Mouse (Mus musculus) ES-E14 (cell line): ENCODE measurements around the gene Auh. TPM values are rescaled to one million over a fixed set of nuclear protein-coding genes. Genes with fewer than 3 reads are reported as not detected.

Experiments used
- DNase-seq: peaks from one replicate; pipeline ENCODE4 v3.0.0-alpha.2; 2013; ENCODE audit warnings: low read depth, low spot score
- H3K27ac ChIP-seq: 2 replicates; pipeline ENCODE4 v1.5.1; 2012; ENCODE audit warnings: low read depth, mild to moderate bottlenecking, low read length, moderate library complexity, mixed read lengths; ENCODE audit not compliant: poor library complexity, insufficient read depth, severe bottlenecking
- H3K36me3 ChIP-seq: 2 replicates; pipeline ENCODE4 v1.6.1; 2012; ENCODE audit warnings: mild to moderate bottlenecking, low read length, moderate library complexity, mixed read lengths; ENCODE audit not compliant: control insufficient read depth, poor library complexity, insufficient read depth, severe bottlenecking
- H3K4me1 ChIP-seq, 2 experiments: fragments of 150-350 bp in 1 of 2; sonication (generic) in 1 of 2; 2 replicates each; pipeline ENCODE4 v1.6.1; 2012; ENCODE audit warnings: low read length in 2 of 2, mild to moderate bottlenecking in 1 of 2, mixed read lengths in 1 of 2; ENCODE audit not compliant: control insufficient read depth in 2 of 2, insufficient read depth in 2 of 2, poor library complexity in 1 of 2
- H3K4me3 ChIP-seq, 2 experiments: fragments of 150-350 bp in 1 of 2; sonication (generic) in 1 of 2; 2 replicates each; pipeline ENCODE4 v1.5.1; 2012; ENCODE audit warnings: low read length in 2 of 2, low read depth in 1 of 2, mild to moderate bottlenecking in 1 of 2, mixed read lengths in 1 of 2; ENCODE audit not compliant: insufficient read depth in 1 of 2, poor library complexity in 1 of 2, severe bottlenecking in 1 of 2
- H3K9ac ChIP-seq: 2 replicates; pipeline ENCODE4 v1.6.1; 2012; ENCODE audit warnings: low read depth, mild to moderate bottlenecking, low read length, mixed read lengths; ENCODE audit not compliant: poor library complexity, insufficient read depth, severe bottlenecking
- H3K9me3 ChIP-seq: fragments of 150-350 bp; sonication (generic); 2 replicates; pipeline ENCODE4 v1.6.1; 2012; ENCODE audit warnings: low read depth, mild to moderate bottlenecking, low read length; ENCODE audit not compliant: control insufficient read depth, insufficient read depth
- CHD2 ChIP-seq: IDR thresholded peaks from 2 replicates; pipeline ENCODE4 v1.6.1; 2014; ENCODE audit warnings: mild to moderate bottlenecking, low read depth, low read length, inconsistent platforms
- HCFC1 ChIP-seq: IDR thresholded peaks from 2 replicates; pipeline ENCODE4 v1.6.1; 2012; ENCODE audit warnings: low read length, inconsistent platforms, borderline replicate concordance; ENCODE audit not compliant: insufficient read depth
- MAFK ChIP-seq: IDR thresholded peaks from 2 replicates; pipeline ENCODE4 v1.6.1; 2014; ENCODE audit warnings: mild to moderate bottlenecking, low read depth, low read length, inconsistent platforms; ENCODE audit not compliant: insufficient read depth
- ZC3H11A ChIP-seq: IDR thresholded peaks from 2 replicates; pipeline ENCODE4 v1.6.1; 2012; ENCODE audit warnings: low read depth, mild to moderate bottlenecking, inconsistent platforms, low read length, borderline replicate concordance
- ZNF384 ChIP-seq: IDR thresholded peaks from 2 replicates; pipeline ENCODE4 v1.6.1; 2012; ENCODE audit warnings: low read depth, low read length, inconsistent platforms
- in situ Hi-C, 2 experiments: fragments of 600-800 bp; cut with MboI; formaldehyde crosslinking; loops; one replicate each; pipeline ENCODE4 v1.15.1; 2025; ENCODE audit warnings: low sequenced_read_pairs in 2 of 2, inconsistent platforms in 1 of 2; ENCODE audit not compliant: unreplicated experiment in 2 of 2
- total RNA-seq: library from RNA; depleted of rRNA; stranded (reverse); fragments of 300-350 nt; gene quantifications from 2 replicates; pipeline ENCODE4 v1.2.3, GENCODE M21; 2012

The Auh gene
- total RNA-seq, 1 experiment, result 14.5 TPM

DNA sequence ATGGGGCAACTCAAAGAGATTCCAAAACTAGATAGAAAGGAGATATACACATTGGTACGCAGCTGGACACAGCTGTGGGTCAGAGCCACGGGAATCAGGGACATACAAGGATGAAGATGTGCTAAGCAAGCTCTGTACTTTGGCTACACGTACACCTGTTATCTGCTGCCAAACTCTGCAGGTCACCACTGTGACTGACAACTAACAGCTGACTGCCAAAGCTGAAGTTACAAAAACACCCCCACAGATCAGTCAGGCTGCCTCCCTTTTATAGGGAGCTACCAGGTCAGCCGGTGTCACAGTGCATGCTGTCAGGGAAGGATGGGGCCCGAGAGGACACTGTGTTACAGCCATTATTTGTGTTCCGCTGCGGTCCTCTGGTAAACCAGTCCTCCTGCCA lies 11.5 kb upstream of the Auh start:
- Histone ChIP-seq H3K36me3 (no peaks in the 10 kb centered on the region), H3K9me3 (no peaks in the 10 kb centered on the region), H3K9ac (no peak overlapping the region), H3K4me1 (peaks cover 1 to 2% of the 10 kb centered on the region in 2 experiments; a peak in 1 of 4 replicates), H3K4me3 (no peak overlapping the region), H3K27ac (no peak overlapping the region)
- TF ChIP-seq ZNF384, result no peak
- TF ChIP-seq MAFK, result no peak
- TF ChIP-seq HCFC1, result no peak
- no peak for TF ChIP-seq CHD2
- TF ChIP-seq ZC3H11A, result no peak
- in situ Hi-C loops, result no loop called here
- no peak for DNase-seq

DNA sequence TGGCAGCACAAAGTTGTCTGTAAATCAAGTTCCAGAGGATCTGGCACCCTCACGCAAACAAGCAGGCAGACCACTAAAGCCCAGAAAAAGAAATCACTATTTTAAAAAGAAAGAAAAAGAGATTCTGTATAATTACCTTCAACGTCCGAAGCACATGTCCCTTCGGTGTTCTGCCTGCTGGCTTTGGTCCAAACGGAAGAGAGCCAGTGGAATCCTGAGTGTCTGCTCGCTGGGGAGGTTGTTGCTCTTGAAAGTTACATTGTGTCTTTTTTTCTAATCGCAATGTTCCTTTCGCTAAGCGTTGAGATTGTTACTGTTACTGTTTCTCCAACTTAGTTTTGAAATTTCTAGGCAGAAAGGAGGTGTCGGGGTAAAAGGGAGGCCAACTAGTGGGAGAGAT lies 1.1 kb upstream of the Auh start:
- in situ Hi-C loops, result no loop called here
- Histone ChIP-seq H3K9me3 (no peaks in the 10 kb centered on the region), H3K27ac (no peak overlapping the region), H3K4me1 (peaks cover 0 to 5% of the 10 kb centered on the region in 2 experiments; a peak in 1 of 4 replicates), H3K4me3 (no peak overlapping the region), H3K9ac (no peak overlapping the region), H3K36me3 (no peaks in the 10 kb centered on the region)
- no peak for TF ChIP-seq MAFK
- TF ChIP-seq CHD2, result no peak
- TF ChIP-seq ZNF384, result no peak
- TF ChIP-seq ZC3H11A, result no peak
- TF ChIP-seq HCFC1, result no peak
- no peak for DNase-seq

DNA sequence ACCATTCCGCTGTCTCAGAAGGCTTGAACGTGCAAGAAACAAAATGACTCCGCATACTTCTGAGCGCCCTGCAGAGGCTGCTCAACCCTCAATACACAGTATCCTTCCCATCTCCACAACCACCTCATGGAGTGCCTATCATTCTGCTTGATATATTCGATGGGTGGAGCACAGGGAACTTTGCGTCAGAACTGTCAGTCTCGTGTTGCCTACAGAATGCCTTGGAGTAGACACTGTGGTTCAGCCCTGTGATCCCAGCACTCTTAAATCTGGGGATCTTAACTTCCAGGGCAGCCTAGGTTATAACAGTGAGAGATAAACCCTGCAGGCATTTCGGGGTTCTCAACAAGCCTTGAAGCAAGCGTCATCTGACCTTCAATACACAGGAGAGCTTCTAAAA lies 1.1 kb downstream of the Auh start:
- TF ChIP-seq ZNF384, result no peak
- TF ChIP-seq HCFC1, result no peak
- TF ChIP-seq ZC3H11A, result no peak
- TF ChIP-seq CHD2, result no peak
- no peak for TF ChIP-seq MAFK
- Histone ChIP-seq H3K9me3 (no peaks in the 10 kb centered on the region), H3K27ac (no peak overlapping the region), H3K4me1 (peaks cover 0 to 5% of the 10 kb centered on the region in 2 experiments; a peak in 1 of 4 replicates), H3K4me3 (peak overlapping the region in 1 of 2 experiments; percentile 90; a peak in 2 of 4 replicates), H3K36me3 (no peaks in the 10 kb centered on the region), H3K9ac (no peak overlapping the region)
- in situ Hi-C loops, result no loop called here
- no peak for DNase-seq

DNA sequence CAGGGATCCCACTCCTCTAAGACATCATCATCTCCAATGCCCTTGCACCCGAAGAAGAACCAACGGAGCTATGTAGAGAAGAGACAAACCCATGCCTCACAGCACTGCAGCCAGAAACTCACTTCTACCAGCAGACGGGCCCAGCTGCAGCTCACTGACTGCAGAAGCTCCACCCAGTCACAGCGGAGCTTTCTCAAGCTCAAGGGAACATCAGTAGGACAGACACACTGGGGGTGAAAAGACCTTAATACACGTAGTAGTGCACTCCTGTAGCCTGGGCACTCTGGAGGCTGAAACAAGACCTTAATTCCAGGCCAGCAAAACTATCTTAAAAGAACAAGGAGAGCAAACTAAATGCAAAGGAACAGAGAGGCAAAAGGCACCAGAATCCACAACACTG lies 5.0 kb downstream of the Auh start:
- Histone ChIP-seq H3K4me1 (peaks cover 5% of the 10 kb centered on the region in 2 experiments; a peak in 1 of 4 replicates), H3K36me3 (no peaks in the 10 kb centered on the region), H3K9me3 (no peaks in the 10 kb centered on the region), H3K9ac (no peak overlapping the region), H3K4me3 (no peak overlapping the region), H3K27ac (no peak overlapping the region)
- TF ChIP-seq MAFK (no peak), HCFC1 (no peak), ZNF384 (no peak), ZC3H11A (no peak), CHD2 (no peak)
- no peak for DNase-seq
- in situ Hi-C loops, result no loop called here

DNA sequence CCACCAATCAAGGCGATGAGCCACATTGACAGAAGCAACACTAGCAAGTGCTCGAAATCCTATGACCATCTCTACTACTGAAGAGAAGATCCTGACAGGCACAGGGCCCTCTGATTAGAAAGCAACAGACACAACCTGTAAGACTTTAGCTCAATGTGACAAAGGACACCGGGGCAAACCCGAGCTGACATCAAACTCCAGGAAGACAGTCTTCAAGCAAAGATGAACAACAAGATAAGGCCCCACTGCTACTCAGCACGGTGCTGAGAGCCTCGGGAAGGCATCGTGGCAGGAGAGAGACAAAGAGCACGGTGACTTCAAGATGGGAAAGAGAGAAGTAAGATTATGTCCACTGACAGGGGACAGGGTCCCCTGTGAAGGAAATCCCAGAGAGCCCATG lies 7.5 kb downstream of the Auh start:
- TF ChIP-seq CHD2 (no peak), ZNF384 (no peak), ZC3H11A (no peak), HCFC1 (no peak), MAFK (no peak)
- H3K9me3 ChIP-seq, result no peaks in the 10 kb centered on the region
- DNase-seq, result no peak
- no peak overlapping the region for H3K27ac ChIP-seq
- peaks cover 0 to 5% of the 10 kb centered on the region in 2 experiments; a peak in 1 of 4 replicates for H3K4me1 ChIP-seq
- no peak overlapping the region for H3K4me3 ChIP-seq
- H3K9ac ChIP-seq, result no peak overlapping the region
- in situ Hi-C loops, result no loop called here
- H3K36me3 ChIP-seq, result no peaks in the 10 kb centered on the region; the same call in 1 of the 2 replicates
